Mouse (Mus musculus) erythroblast, embryonic 14.5 days (primary cell): Measurements from ENCODE around the gene Itfg1.

Experiments
- GATA1 ChIP-seq: IDR thresholded peaks from 2 replicates; pipeline ENCODE4 v1.6.1; 2012; ENCODE audit warnings: low read length, inconsistent platforms, mixed read lengths
- TAL1 ChIP-seq: IDR thresholded peaks from 3 replicates; pipeline ENCODE4 v1.6.1; 2012; ENCODE audit warnings: low read length, inconsistent platforms, mixed read lengths

DNA sequence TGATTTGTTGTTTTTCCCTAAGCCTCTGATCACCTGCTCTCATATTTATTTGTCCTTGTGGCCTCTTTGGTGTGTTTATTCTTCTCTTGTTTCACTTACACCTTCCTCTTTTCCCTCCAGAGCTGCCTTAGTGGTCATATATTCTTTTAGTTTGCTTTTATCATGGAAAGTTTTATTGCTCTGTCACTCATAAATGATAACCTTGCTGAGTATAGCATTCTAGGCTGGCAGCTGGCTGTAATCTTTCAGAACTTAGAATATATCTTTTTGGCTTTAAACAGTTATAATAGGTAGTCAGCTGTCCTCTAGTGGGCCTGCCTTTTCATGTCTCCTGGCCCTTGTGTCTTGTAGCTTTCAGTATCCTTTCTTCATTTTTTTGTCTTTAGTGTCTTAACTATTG lies 5.2 kb upstream of the Itfg1 start:
- TF ChIP-seq TAL1 (no peak), GATA1 (no peak)
